In the genomic region with DNA sequence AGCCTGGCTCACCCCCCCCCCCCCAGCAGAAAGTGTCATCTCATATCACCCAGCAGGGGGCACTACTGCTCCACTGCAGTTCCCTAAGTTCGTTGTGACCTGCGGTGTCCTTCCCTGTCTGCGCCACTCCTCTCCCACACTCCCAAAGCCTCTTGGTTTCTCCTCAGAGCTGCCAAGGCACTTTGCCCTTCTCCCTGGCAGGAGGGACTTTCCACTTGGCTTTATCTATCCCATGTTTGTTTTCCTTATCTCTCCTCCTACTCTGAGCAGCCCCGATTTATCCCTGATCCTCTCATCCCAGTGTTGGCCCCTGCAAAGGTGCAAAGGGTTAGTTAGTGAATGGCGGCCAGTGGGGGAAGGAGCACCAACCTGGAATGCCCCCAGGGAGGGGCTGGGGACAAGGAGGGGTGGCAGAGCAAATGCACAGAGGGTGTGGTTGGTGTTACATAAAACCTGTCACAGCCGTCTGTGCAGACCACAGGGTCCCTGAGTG, we compare ENCODE assay signal across 8 mouse cellular contexts. TPM values are rescaled to one million over a fixed set of nuclear protein-coding genes. Genes with fewer than 3 reads are reported as not detected.
DNase-seq lines count a peak whose midpoint lies in the region; ATAC-seq and TF ChIP-seq lines count a peak whose summit lies in the region.
"Had no signal": no experiment of that assay in that cellular context is flagged by ENCODE, and none has a peak within 500 bp of the region (broad histone marks: within the 10 kb centered on the region; RNA-seq: fewer than 3 reads in every experiment).

No protein-coding gene starts in this region.

- no peak for TF ChIP-seq POLR2A in spleen, adult 2 months (IDR thresholded peaks at IDR 0.05; ENCODE audit: low read depth, low read length)

- H3K27me3 ChIP-seq in heart, embryonic 15.5 days: peaks cover 20% of the 10 kb centered on the region
- H3K27me3 ChIP-seq in spleen, adult 2 months (ENCODE audit: control insufficient read depth, insufficient read depth, low read length): no peaks in the 10 kb centered on the region

- 9% methylated on average over 6 of the region's 6 CpGs for WGBS in heart, embryonic 15.5 days
- WGBS in spleen, adult 2 months: 21% methylated on average over 6 of the region's 6 CpGs

- no peaks in the 10 kb centered on the region for H3K36me3 ChIP-seq in ES-E14 (ENCODE audit: control insufficient read depth, insufficient read depth, low read length, poor library complexity, severe bottlenecking)
- H3K36me3 ChIP-seq in heart, embryonic 15.5 days: no peaks in the 10 kb centered on the region
- no peaks in the 10 kb centered on the region for H3K36me3 ChIP-seq in spleen, adult 2 months (ENCODE audit: control insufficient read depth, insufficient read depth, low read length)
- H3K36me3 ChIP-seq: limb, embryonic 15.5 days had no signal

- ATAC-seq in heart, embryonic 15.5 days (replicated peaks; ENCODE audit: insufficient number of reproducible peaks, insufficient read depth, low FRiP score, low read depth): peak; percentile 59; the same call in 1 of the 2 replicates

- in situ Hi-C loops in ES-E14 (cut with MboI; ENCODE audit: low sequenced_read_pairs in 2 of 2, unreplicated experiment in 2 of 2): no loop called here

- no peak overlapping the region for H3K4me3 ChIP-seq in ES-E14 (ENCODE audit: insufficient read depth in 1 of 2, low read depth in 1 of 2, low read length in 2 of 2, poor library complexity in 1 of 2, severe bottlenecking in 1 of 2)
- H3K4me3 ChIP-seq in heart, embryonic 15.5 days: no peak overlapping the region
- no peak overlapping the region for H3K4me3 ChIP-seq in spleen, adult 2 months (ENCODE audit: extremely low read depth, insufficient read depth, insufficient read length)
- H3K4me3 ChIP-seq: limb, embryonic 15.5 days had no signal

- no peak for DNase-seq in ES-E14 (ENCODE audit: low read depth, low spot score)
- DNase-seq in adrenal gland, adult 2 months: peak; percentile 78
- DNase-seq in embryo, embryonic 11.5 days (ENCODE audit: low read depth, low spot score): peak; percentile 37
- peak; percentile 58 to 71 for DNase-seq in layer of hippocampus, postnatal 10 days (ENCODE audit: low spot score in 2 of 2)
- peak; percentile 74 for DNase-seq in lung, postnatal 36 days
- peak in 1 of 2 experiments; percentile 38 for DNase-seq in spleen, adult 2 months (ENCODE audit: low read depth in 1 of 2, low spot score in 2 of 2)

- peak; percentile 81; the same call in 1 of the 2 replicates for TF ChIP-seq CTCF in spleen, adult 2 months (IDR thresholded peaks at IDR 0.05; ENCODE audit: extremely low read depth, insufficient read depth, insufficient read length, insufficient replicate concordance)

- H3K27ac ChIP-seq in ES-E14 (ENCODE audit: insufficient read depth, low read depth, low read length, poor library complexity, severe bottlenecking): no peak overlapping the region
- H3K27ac ChIP-seq in heart, embryonic 15.5 days: no peak overlapping the region
- H3K27ac ChIP-seq in spleen, adult 2 months (ENCODE audit: insufficient read depth, low read length): no peak overlapping the region
- H3K27ac ChIP-seq: limb, embryonic 15.5 days had no signal

- no peak overlapping the region for H3K4me2 ChIP-seq in heart, embryonic 15.5 days
- H3K4me2 ChIP-seq: limb, embryonic 15.5 days had no signal

- H3K9ac ChIP-seq in ES-E14 (ENCODE audit: insufficient read depth, low read depth, low read length, poor library complexity, severe bottlenecking): no peak overlapping the region
- no peak overlapping the region for H3K9ac ChIP-seq in heart, embryonic 15.5 days
- H3K9ac ChIP-seq: limb, embryonic 15.5 days had no signal

- peaks cover 0 to 12% of the 10 kb centered on the region in 2 experiments; a peak in 3 of 4 replicates for H3K4me1 ChIP-seq in ES-E14 (ENCODE audit: control insufficient read depth in 2 of 2, insufficient read depth in 2 of 2, low read length in 2 of 2, poor library complexity in 1 of 2)
- peaks cover 7% of the 10 kb centered on the region; the same call in 1 of the 2 replicates for H3K4me1 ChIP-seq in heart, embryonic 15.5 days (replicated peaks)
- peaks cover 4% of the 10 kb centered on the region; the same call in 1 of the 2 replicates for H3K4me1 ChIP-seq in spleen, adult 2 months (ENCODE audit: control insufficient read depth, insufficient read depth, insufficient read length)

- H3K9me3 ChIP-seq in ES-E14 (ENCODE audit: control insufficient read depth, insufficient read depth, low read depth, low read length): no peaks in the 10 kb centered on the region
- H3K9me3 ChIP-seq in heart, embryonic 15.5 days (replicated peaks): no peaks in the 10 kb centered on the region
- H3K9me3 ChIP-seq: limb, embryonic 15.5 days had no signal

TF ChIP-seq in ES-E14, 5 proteins besides CTCF, POLR2A, EP300 and RAD21:
- TF ChIP-seq ZNF384 (IDR thresholded peaks at IDR 0.05; ENCODE audit: low read depth, low read length) (no peak), ZC3H11A (IDR thresholded peaks at IDR 0.05; ENCODE audit: borderline replicate concordance, low read depth, low read length) (peak; percentile 18; the same call in 1 of the 2 replicates)
TF ChIP-seq in ES-E14: peak in this region for 1.

RNA-seq across cellular contexts. Expression of a gene that starts 28.9 kb away (rescaled TPM):
- 7.6 and 11.7 TPM in 2 replicates for total RNA-seq in ES-E14 (2012; rRNA removed)
- total RNA-seq in adrenal gland, adult 2 months (2021): 10 to 100 TPM; 49.2 to 91.7 TPM
- polyA plus RNA-seq in adrenal gland, adult 2 months (2012; rRNA removed): 127 and 165 TPM in 2 replicates
- 1.4 and 2.2 TPM in 2 replicates for polyA plus RNA-seq in heart, embryonic 15.5 days (2015; fragmentation: Nextera tagmentation; extraction: Ambion mirVana)
- total RNA-seq in layer of hippocampus, postnatal 10 days (2021): 1 to 10 TPM; 3.6 to 4.4 TPM
- 0.70 and 1.2 TPM in 2 replicates for polyA plus RNA-seq in spleen, adult 2 months (2012; rRNA removed)

RNA-seq across cellular contexts. Expression of a gene that starts 30.8 kb away (rescaled TPM):
- total RNA-seq in ES-E14 (2012; rRNA removed): 49.6 and 99.0 TPM in 2 replicates
- 10 to 100 TPM; 22.7 to 35.9 TPM for total RNA-seq in adrenal gland, adult 2 months (2021)
- polyA plus RNA-seq in adrenal gland, adult 2 months (2012; rRNA removed): 8.7 and 9.2 TPM in 2 replicates
- polyA plus RNA-seq in heart, embryonic 15.5 days (2015; fragmentation: Nextera tagmentation; extraction: Ambion mirVana): 17.2 and 20.2 TPM in 2 replicates
- 10 to 100 TPM; 23.0 to 23.7 TPM for total RNA-seq in layer of hippocampus, postnatal 10 days (2021)
- 6.1 and 7.2 TPM in 2 replicates for polyA plus RNA-seq in spleen, adult 2 months (2012; rRNA removed)

RNA-seq across cellular contexts. Expression of a gene that starts 40.6 kb away (rescaled TPM):
- 2.0 and 3.0 TPM in 2 replicates for total RNA-seq in ES-E14 (2012; rRNA removed)
- total RNA-seq in adrenal gland, adult 2 months (2021): 1 to 10 TPM; 1.4 to 4.5 TPM
- 7.4 and 9.7 TPM in 2 replicates for polyA plus RNA-seq in adrenal gland, adult 2 months (2012; rRNA removed)
- 2.5 and 4.1 TPM in 2 replicates for polyA plus RNA-seq in heart, embryonic 15.5 days (2015; fragmentation: Nextera tagmentation; extraction: Ambion mirVana)
- total RNA-seq in layer of hippocampus, postnatal 10 days (2021): 10 to 100 TPM; 31.7 to 34.8 TPM
- polyA plus RNA-seq in spleen, adult 2 months (2012; rRNA removed): 0.78 and 1.4 TPM in 2 replicates

RNA-seq across cellular contexts. Expression of a gene that starts 49.4 kb away (rescaled TPM):
- total RNA-seq in ES-E14 (2012; rRNA removed): 15.0 and 17.5 TPM in 2 replicates
- 10 to 100 TPM; 77.9 to 95.3 TPM for total RNA-seq in adrenal gland, adult 2 months (2021)
- polyA plus RNA-seq in adrenal gland, adult 2 months (2012; rRNA removed): 52.4 and 79.9 TPM in 2 replicates
- 39.3 and 39.4 TPM in 2 replicates for polyA plus RNA-seq in heart, embryonic 15.5 days (2015; fragmentation: Nextera tagmentation; extraction: Ambion mirVana)
- 10 to 100 TPM; 27.7 to 29.8 TPM for total RNA-seq in layer of hippocampus, postnatal 10 days (2021)
- 34.3 and 37.3 TPM in 2 replicates for polyA plus RNA-seq in spleen, adult 2 months (2012; rRNA removed)

RNA-seq across cellular contexts. Expression of a gene that starts 53.9 kb away (rescaled TPM):
- 110 and 112 TPM in 2 replicates for total RNA-seq in ES-E14 (2012; rRNA removed)
- total RNA-seq in adrenal gland, adult 2 months (2021): 10 to 100 TPM; 46.3 to 62.4 TPM
- 62.8 and 65.6 TPM in 2 replicates for polyA plus RNA-seq in adrenal gland, adult 2 months (2012; rRNA removed)
- polyA plus RNA-seq in heart, embryonic 15.5 days (2015; fragmentation: Nextera tagmentation; extraction: Ambion mirVana): 49.4 and 68.2 TPM in 2 replicates
- 10 to 100 TPM; 49.8 to 54.7 TPM for total RNA-seq in layer of hippocampus, postnatal 10 days (2021)
- polyA plus RNA-seq in spleen, adult 2 months (2012; rRNA removed): 47.5 and 67.3 TPM in 2 replicates
